Mouse (Mus musculus) heart, embryonic 14.5 days (tissue): ENCODE measurements at regions not wholly inside any gene's neighbourhood (a gene's known extent, or its start where the extent isn't known, plus 50 kb on each side); places are given as distances from the start of the nearest gene placed in this dataset.

Experiments
- ATAC-seq: fragments of 200-750 bp; cut with Nextera tagmentation; 2 replicates; pipeline ENCODE4 v1.8.0; 2017; ENCODE audit warnings: low read depth, moderate TSS enrichment; ENCODE audit not compliant: insufficient number of reproducible peaks, insufficient read depth, low FRiP score
- H3K27ac ChIP-seq, 2 experiments: fragments of 200-500 bp in 1 of 2; fragments of 300-500 bp in 1 of 2; sonication (generic) in 1 of 2; replicated peaks in 1 of 2; 2 replicates each; pipeline ENCODE4 v1.5.1; 2012 to 2014; ENCODE audit warnings: low read depth in 2 of 2, low read length in 2 of 2, control low read depth in 1 of 2, mild to moderate bottlenecking in 1 of 2, mixed read lengths in 1 of 2; ENCODE audit not compliant: control insufficient read depth in 1 of 2, insufficient read depth in 1 of 2
- H3K27me3 ChIP-seq: fragments of 300-500 bp; sonication (generic); 2 replicates; pipeline ENCODE4 v1.6.1; 2014; ENCODE audit warnings: mild to moderate bottlenecking, low read length, control low read depth; ENCODE audit not compliant: control insufficient read depth, insufficient read depth
- H3K36me3 ChIP-seq: fragments of 300-500 bp; sonication (generic); 2 replicates; pipeline ENCODE4 v1.6.1; 2014; ENCODE audit warnings: mild to moderate bottlenecking, control low read depth, low read length, mixed read lengths; ENCODE audit not compliant: control insufficient read depth, insufficient read depth
- H3K4me1 ChIP-seq, 2 experiments: fragments of 200-500 bp in 1 of 2; fragments of 300-500 bp in 1 of 2; sonication (generic) in 1 of 2; 2 replicates each; pipeline ENCODE4 v1.6.1; 2012 to 2014; ENCODE audit warnings: low read length in 2 of 2, control low read depth in 1 of 2, mixed read lengths in 1 of 2; ENCODE audit not compliant: control insufficient read depth in 2 of 2, insufficient read depth in 2 of 2
- H3K4me2 ChIP-seq: fragments of 300-500 bp; sonication (generic); 2 replicates; pipeline ENCODE4 v1.6.1; 2014; ENCODE audit warnings: mild to moderate bottlenecking, low read length
- H3K4me3 ChIP-seq, 2 experiments: fragments of 200-500 bp in 1 of 2; fragments of 300-500 bp in 1 of 2; sonication (generic) in 1 of 2; 2 replicates each; pipeline ENCODE4 v1.5.1; 2012 to 2014; ENCODE audit warnings: low read length in 2 of 2, mild to moderate bottlenecking in 2 of 2, control low read depth in 1 of 2, low read depth in 1 of 2, moderate library complexity in 1 of 2; ENCODE audit not compliant: control insufficient read depth in 1 of 2, insufficient read depth in 1 of 2
- H3K9ac ChIP-seq: fragments of 300-500 bp; sonication (generic); 2 replicates; pipeline ENCODE4 v1.6.1; 2014; ENCODE audit warnings: mild to moderate bottlenecking, low read length
- H3K9me3 ChIP-seq: fragments of 300-500 bp; sonication (generic); 2 replicates; pipeline ENCODE4 v1.6.1; 2016; ENCODE audit warnings: low read length, control low read depth; ENCODE audit not compliant: control insufficient read depth
- WGBS: fragments of 180-500 bp; shearing (Covaris S2); extraction: QIAGEN DNeasy Blood & Tissue Kit; methylation state at CpG from one replicate; pipeline ENCODE4 v1.1.7; 2014; 5-methylcytosine and 5-hydroxymethylcytosine counted together

DNA sequence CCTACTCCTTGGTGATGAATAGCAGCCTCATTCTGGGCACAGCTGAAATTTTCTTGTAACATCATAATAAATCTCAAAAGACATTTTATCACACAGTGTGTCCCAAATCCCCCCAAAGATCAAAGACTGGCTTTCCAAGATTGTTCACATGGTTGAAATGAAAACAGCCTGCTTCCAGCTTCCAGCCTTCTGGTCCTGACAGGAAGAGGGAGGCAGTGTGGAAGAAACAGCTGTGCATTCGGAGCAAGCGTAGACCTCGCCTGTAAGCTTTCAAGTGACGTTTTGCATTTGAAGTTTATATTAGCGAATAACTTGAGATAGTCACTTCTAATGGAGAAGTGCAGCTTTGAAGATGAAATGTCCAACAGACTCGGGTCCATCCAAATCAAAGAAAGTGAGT is 300.9 kb upstream of the Robo2 start:
- Histone ChIP-seq H3K27me3 (no peaks in the 10 kb centered on the region), H3K9me3 (no peaks in the 10 kb centered on the region), H3K27ac (no peak overlapping the region), H3K36me3 (no peaks in the 10 kb centered on the region), H3K4me1 (peaks cover 0 to 7% of the 10 kb centered on the region in 2 experiments; a peak in 2 of 4 replicates), H3K4me2 (no peak overlapping the region), H3K4me3 (no peak overlapping the region), H3K9ac (no peak overlapping the region)
- ATAC-seq = no peak
- 67% methylated on average over 6 of the region's 6 CpGs for WGBS

DNA sequence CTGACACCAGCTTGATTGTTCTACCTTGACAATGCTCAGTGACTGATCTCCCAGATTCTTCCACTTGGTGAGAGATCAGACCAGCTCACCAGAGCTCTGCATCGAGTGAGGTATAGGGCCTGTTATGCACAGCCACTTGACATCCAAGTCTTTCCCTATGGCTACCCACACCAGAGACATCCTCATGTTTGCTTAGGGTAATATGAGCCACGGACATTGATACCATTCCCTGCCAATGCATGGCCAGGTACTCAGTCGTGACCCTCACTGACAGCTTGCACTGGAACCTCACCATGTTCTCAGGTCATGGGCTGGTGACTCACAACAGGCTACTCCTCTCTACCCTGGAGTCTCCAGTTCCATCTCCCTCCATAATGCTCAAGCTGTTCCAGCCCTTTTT is 290.4 kb upstream of the Robo2 start:
- H3K4me2 ChIP-seq = no peak overlapping the region
- H3K9me3 ChIP-seq = no peaks in the 10 kb centered on the region
- no peaks in the 10 kb centered on the region for H3K27me3 ChIP-seq
- no peak for ATAC-seq
- no peak overlapping the region for H3K27ac ChIP-seq
- no peaks in the 10 kb centered on the region for H3K36me3 ChIP-seq
- H3K4me3 ChIP-seq = no peak overlapping the region
- WGBS = 74% methylated on average over 3 of the region's 3 CpGs
- no peak overlapping the region for H3K9ac ChIP-seq
- H3K4me1 ChIP-seq = no peaks in the 10 kb centered on the region

DNA sequence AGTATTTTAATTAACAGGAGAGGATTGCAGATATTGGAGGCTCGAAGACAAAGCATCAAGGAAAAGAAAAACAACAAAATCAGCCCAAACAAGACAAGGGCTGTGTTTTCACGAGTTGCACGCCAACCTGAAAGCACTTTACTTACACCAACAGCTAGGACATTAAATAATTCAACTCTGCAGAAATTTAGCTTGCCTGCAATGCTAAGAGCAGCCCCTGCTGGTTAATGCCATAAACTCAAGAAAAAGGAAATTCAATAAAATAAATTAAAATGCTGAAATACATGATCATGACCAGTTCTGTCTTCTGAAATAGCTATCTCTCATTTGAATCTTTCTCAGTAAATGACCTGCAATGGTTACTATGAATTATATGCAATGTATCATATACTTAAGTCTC is 271.7 kb upstream of the Robo2 start:
- no peaks in the 10 kb centered on the region for H3K36me3 ChIP-seq
- H3K9ac ChIP-seq = no peak overlapping the region
- no peaks in the 10 kb centered on the region for H3K4me1 ChIP-seq
- WGBS = 35% methylated on average over 3 of the region's 3 CpGs
- H3K27me3 ChIP-seq = no peaks in the 10 kb centered on the region
- H3K27ac ChIP-seq = no peak overlapping the region
- no peak overlapping the region for H3K4me2 ChIP-seq
- no peaks in the 10 kb centered on the region for H3K9me3 ChIP-seq
- ATAC-seq = no peak
- H3K4me3 ChIP-seq = no peak overlapping the region

DNA sequence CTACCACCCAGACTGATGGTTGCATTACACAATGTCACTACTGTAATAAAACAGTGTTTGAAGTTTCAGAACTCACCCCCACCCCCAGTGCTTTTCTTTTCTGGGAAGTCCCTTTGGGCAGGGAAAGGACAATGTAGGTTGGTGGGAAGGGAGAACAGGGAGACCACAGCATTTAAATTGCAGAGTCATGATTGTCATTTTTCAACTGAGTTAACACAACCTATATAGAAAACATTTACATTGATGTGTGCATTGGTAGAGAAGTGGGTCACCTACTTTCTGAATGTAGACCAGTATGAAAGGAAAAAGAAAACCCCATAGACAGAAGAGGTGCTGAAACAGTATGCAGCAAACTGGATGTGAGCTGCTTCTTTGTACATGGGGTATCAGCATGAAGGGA is 264.0 kb upstream of the Robo2 start:
- Histone ChIP-seq H3K9ac (no peak overlapping the region), H3K4me3 (no peak overlapping the region), H3K4me2 (no peak overlapping the region), H3K27ac (no peak overlapping the region), H3K36me3 (no peaks in the 10 kb centered on the region), H3K27me3 (no peaks in the 10 kb centered on the region), H3K4me1 (no peaks in the 10 kb centered on the region), H3K9me3 (no peaks in the 10 kb centered on the region)
- ATAC-seq = no peak

DNA sequence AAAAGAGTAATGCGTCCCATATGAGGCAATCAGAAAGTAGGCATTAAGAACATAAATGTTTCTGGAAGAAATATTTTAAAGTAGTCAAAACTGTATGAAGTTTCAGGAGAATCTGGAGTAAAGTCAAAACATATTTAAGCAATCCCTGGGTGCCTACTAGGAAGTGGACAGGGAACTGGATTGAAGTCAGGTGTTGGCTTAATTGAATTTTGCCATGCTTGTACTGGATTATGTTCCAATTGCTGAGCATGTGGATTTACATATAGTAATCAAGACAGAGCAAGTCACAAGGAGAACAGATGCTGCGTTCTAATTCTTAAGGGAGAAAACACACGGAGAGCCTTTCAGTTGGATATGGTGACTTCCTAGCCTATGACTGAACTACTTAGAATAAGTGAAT is 259.8 kb upstream of the Robo2 start:
- no peaks in the 10 kb centered on the region for H3K9me3 ChIP-seq
- no peaks in the 10 kb centered on the region for H3K4me1 ChIP-seq
- no peaks in the 10 kb centered on the region for H3K36me3 ChIP-seq

DNA sequence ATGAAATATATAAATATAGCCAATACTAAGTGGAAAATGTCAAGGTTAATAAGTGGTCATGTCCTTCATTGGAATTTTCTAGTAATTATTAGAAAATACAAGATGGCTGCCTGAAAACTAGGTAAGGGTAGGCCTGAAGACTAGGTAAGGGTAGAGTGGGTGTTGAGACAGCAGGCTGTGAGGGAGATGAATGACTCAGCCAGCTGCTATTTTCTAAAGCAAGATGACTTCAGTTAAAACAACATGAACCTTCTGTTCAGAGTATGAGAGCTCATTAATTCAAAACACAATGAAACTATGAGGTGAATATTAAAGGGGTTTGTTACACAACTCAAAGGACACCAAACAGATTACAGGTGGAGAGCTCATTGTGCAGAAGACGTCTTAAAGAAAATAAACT is 252.7 kb upstream of the Robo2 start:
- ATAC-seq = no peak
- 69% methylated on average over 1 of the region's 1 CpGs for WGBS

More for the DNA sequence above, 259.8 kb upstream of the Robo2 start:
- no peak for ATAC-seq
- Histone ChIP-seq H3K27ac (no peak overlapping the region), H3K4me2 (no peak overlapping the region), H3K4me3 (no peak overlapping the region), H3K27me3 (no peaks in the 10 kb centered on the region), H3K9ac (no peak overlapping the region)
- WGBS = 85% methylated on average over 3 of the region's 3 CpGs

DNA sequence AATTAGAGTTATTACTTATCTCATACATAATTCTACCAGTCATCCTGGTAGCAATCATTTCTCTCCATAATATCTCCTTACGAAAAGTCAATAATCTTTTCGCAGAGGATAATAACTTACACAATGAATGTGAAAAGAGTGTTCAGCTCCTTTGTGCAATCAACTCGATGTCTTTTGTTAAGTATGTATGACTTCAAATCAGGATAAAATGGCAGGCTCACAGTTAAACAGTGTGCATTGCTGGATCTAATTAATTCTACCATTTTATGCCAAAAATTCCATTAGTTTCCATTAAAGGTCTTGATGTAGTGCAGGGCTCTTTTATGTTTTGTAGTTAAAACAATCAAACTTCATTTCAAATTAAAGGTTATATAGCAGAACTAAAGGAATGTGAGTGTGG is 239.6 kb upstream of the Robo2 start:
- Histone ChIP-seq H3K27ac (no peak overlapping the region), H3K9me3 (no peaks in the 10 kb centered on the region), H3K36me3 (no peaks in the 10 kb centered on the region), H3K27me3 (no peaks in the 10 kb centered on the region), H3K4me1 (no peaks in the 10 kb centered on the region), H3K9ac (no peak overlapping the region), H3K4me3 (no peak overlapping the region), H3K4me2 (no peak overlapping the region)
- no peak for ATAC-seq
- WGBS = 74% methylated on average over 3 of the region's 3 CpGs

More for the DNA sequence above, 252.7 kb upstream of the Robo2 start:
- H3K36me3 ChIP-seq = no peaks in the 10 kb centered on the region
- H3K9ac ChIP-seq = no peak overlapping the region
- H3K9me3 ChIP-seq = no peaks in the 10 kb centered on the region
- H3K4me3 ChIP-seq = no peak overlapping the region
- no peak overlapping the region for H3K4me2 ChIP-seq
- no peaks in the 10 kb centered on the region for H3K27me3 ChIP-seq
- no peaks in the 10 kb centered on the region for H3K4me1 ChIP-seq
- no peak overlapping the region for H3K27ac ChIP-seq

DNA sequence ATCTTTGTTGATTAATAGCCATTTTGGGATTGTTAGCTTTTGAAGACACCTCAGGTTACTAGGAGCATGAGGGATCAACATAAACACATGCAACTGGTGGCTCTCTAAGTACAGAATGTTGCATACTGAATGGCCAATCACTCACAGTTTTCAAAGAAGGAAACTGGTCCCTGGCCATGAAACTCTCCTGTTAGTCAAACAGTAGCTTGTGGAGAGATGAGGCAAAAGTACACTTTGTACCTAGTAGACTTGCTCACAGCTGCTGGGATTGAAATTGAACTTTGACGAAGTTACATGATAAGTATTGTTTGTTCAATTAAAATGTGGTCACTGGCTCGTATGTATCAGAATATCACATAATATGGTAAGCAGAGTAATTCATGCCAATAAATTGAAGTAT is 237.6 kb upstream of the Robo2 start:
- Histone ChIP-seq H3K4me3 (no peak overlapping the region), H3K4me2 (no peak overlapping the region), H3K4me1 (no peaks in the 10 kb centered on the region), H3K9me3 (no peaks in the 10 kb centered on the region), H3K36me3 (no peaks in the 10 kb centered on the region), H3K9ac (no peak overlapping the region), H3K27me3 (no peaks in the 10 kb centered on the region), H3K27ac (no peak overlapping the region)
- 76% methylated on average over 2 of the region's 2 CpGs for WGBS
- ATAC-seq = no peak
